20 mouse cellular contexts compared by ENCODE assay signal in genomic region chr12:8042626-8043394, GRCm38 (mm10).
DNase-seq lines count a peak whose midpoint lies in the region; ATAC-seq lines count a peak whose summit lies in the region.
"Had no signal": no experiment of that assay in that cellular context is flagged by ENCODE, and none has a peak within 500 bp of the region (broad histone marks: within the 10 kb centered on the region; RNA-seq: fewer than 3 reads in every experiment).

No protein-coding gene starts in this region.

- no peaks in the 10 kb centered on the region for H3K9me3 ChIP-seq in kidney, embryonic 15.5 days (replicated peaks)
- H3K9me3 ChIP-seq: forebrain, embryonic 12.5 days; intestine, embryonic 15.5 days; limb, embryonic 12.5 days; liver, embryonic 15.5 days; midbrain, embryonic 15.5 days had no signal

- no peaks in the 10 kb centered on the region for H3K36me3 ChIP-seq in kidney, embryonic 15.5 days
- H3K36me3 ChIP-seq: forebrain, embryonic 12.5 days; intestine, embryonic 15.5 days; limb, embryonic 12.5 days; liver, embryonic 15.5 days; midbrain, embryonic 15.5 days had no signal

- H3K4me3 ChIP-seq in kidney, embryonic 15.5 days (replicated peaks), result no peak overlapping the region
- H3K4me3 ChIP-seq: forebrain, embryonic 12.5 days; intestine, embryonic 15.5 days; layer of hippocampus, adult 2 months; left cerebral cortex, adult 2 months; limb, embryonic 12.5 days; liver, embryonic 15.5 days; midbrain, embryonic 15.5 days had no signal

- 70% methylated on average over 7 of the region's 7 CpGs for WGBS in kidney, embryonic 15.5 days

- no peak overlapping the region for H3K27ac ChIP-seq in kidney, embryonic 15.5 days
- H3K27ac ChIP-seq: forebrain, embryonic 12.5 days; hindbrain, embryonic 14.5 days; intestine, embryonic 15.5 days; kidney, postnatal 0 days; layer of hippocampus, adult 2 months; left cerebral cortex, adult 2 months; limb, embryonic 12.5 days; liver, embryonic 15.5 days; midbrain, embryonic 15.5 days had no signal

- no peaks in the 10 kb centered on the region for H3K27me3 ChIP-seq in kidney, embryonic 15.5 days
- H3K27me3 ChIP-seq: forebrain, embryonic 12.5 days; intestine, embryonic 15.5 days; limb, embryonic 12.5 days; liver, embryonic 15.5 days; midbrain, embryonic 15.5 days had no signal

- DNase-seq in embryo, embryonic 10 days (ENCODE audit: low spot score), result peak; percentile 48
- DNase-seq in embryo, embryonic 11 days, result no peak
- DNase-seq in kidney, postnatal 14 days, result peak; percentile 2
- peak; percentile 43 for DNase-seq in 416B (ENCODE audit: low read depth)
- no peak for DNase-seq in left cerebral cortex, postnatal 14 days (ENCODE audit: low spot score in 2 of 2)
- no peak for DNase-seq in left cerebral cortex, postnatal 25 days (ENCODE audit: low spot score in 2 of 2)
- DNase-seq: cerebellum, adult 9-11 months; spleen, adult 18-20 months; thymus, adult 2 months had no signal

- H3K9ac ChIP-seq in kidney, embryonic 15.5 days, result no peak overlapping the region
- H3K9ac ChIP-seq: forebrain, embryonic 12.5 days; hindbrain, embryonic 14.5 days; intestine, embryonic 15.5 days; limb, embryonic 12.5 days; liver, embryonic 15.5 days; midbrain, embryonic 15.5 days had no signal

- ATAC-seq in kidney, embryonic 15.5 days (replicated peaks; ENCODE audit: low FRiP score), result no peak
- peak; percentile 91 for ATAC-seq in common myeloid progenitor, adult 5-6 weeks (replicated peaks; ENCODE audit: low read depth, poor library complexity, severe bottlenecking)
- ATAC-seq: intestine, embryonic 15.5 days; midbrain, embryonic 15.5 days had no signal

- no peaks in the 10 kb centered on the region for H3K4me1 ChIP-seq in kidney, embryonic 15.5 days
- H3K4me1 ChIP-seq: forebrain, embryonic 12.5 days; intestine, embryonic 15.5 days; limb, embryonic 12.5 days; liver, embryonic 15.5 days; midbrain, embryonic 15.5 days had no signal

- H3K4me2 ChIP-seq in kidney, embryonic 15.5 days, result no peak overlapping the region
- H3K4me2 ChIP-seq: forebrain, embryonic 12.5 days; hindbrain, embryonic 14.5 days; intestine, embryonic 15.5 days; limb, embryonic 12.5 days; liver, embryonic 15.5 days; midbrain, embryonic 15.5 days had no signal

- intact Hi-C loops in left cerebral cortex, postnatal 14 days (cut with DNase I), result no loop called here
- intact Hi-C loops in left cerebral cortex, postnatal 25 days (cut with DNase I), result no loop called here

Comparison
In these comparisons a context has a peak if more than half of its experiments do, and no peak if none do; other contexts are left out.
1. DNase-seq: peak in embryo, embryonic 10 days (single experiment), kidney, postnatal 14 days (single experiment) and 416B (single experiment); none in embryo, embryonic 11 days (single experiment), left cerebral cortex, postnatal 14 days (0 of 2) and left cerebral cortex, postnatal 25 days (0 of 2).